Mouse (Mus musculus): ENCODE measurements around the gene Fbn1. TPM values are rescaled to one million over a fixed set of nuclear protein-coding genes. Genes with fewer than 3 reads are reported as not detected.

The Fbn1 gene
- polyA plus RNA-seq, 1 experiment from 2014 or later: 14.8 TPM

GRCm38 (mm10) chr2:125476231-125476630 lies 31.6 kb downstream of the Fbn1 start:
- 49% methylated on average over 3 of the region's 3 CpGs for WGBS
- peaks cover 27% of the 10 kb centered on the region for H3K4me1 ChIP-seq (ENCODE audit: control insufficient read depth, insufficient read depth, low read length)

GRCm38 (mm10) chr2:125474690-125475089 lies 33.1 kb downstream of the Fbn1 start:
- no peak for ATAC-seq (replicated peaks; ENCODE audit: extremely low read depth, insufficient read depth, low FRiP score)
- 72% methylated on average over 5 of the region's 5 CpGs for WGBS
- H3K4me3 ChIP-seq (ENCODE audit: low read length): no peak overlapping the region
- H3K9me3 ChIP-seq (replicated peaks; ENCODE audit: control insufficient read depth, low read length): no peaks in the 10 kb centered on the region
- no peak overlapping the region for H3K4me2 ChIP-seq (ENCODE audit: low read depth, low read length)
- H3K27ac ChIP-seq (ENCODE audit: low read length): no peak overlapping the region
- H3K27me3 ChIP-seq (ENCODE audit: control insufficient read depth, insufficient read depth, low read length): no peaks in the 10 kb centered on the region
- H3K4me1 ChIP-seq (ENCODE audit: control insufficient read depth, insufficient read depth, low read length): peaks cover 27% of the 10 kb centered on the region
- no peak overlapping the region for H3K9ac ChIP-seq (ENCODE audit: low read length)
- no peaks in the 10 kb centered on the region for H3K36me3 ChIP-seq (ENCODE audit: control insufficient read depth, insufficient read depth)

More at GRCm38 (mm10) chr2:125476231-125476630, 31.6 kb downstream of the Fbn1 start:
- no peaks in the 10 kb centered on the region for H3K36me3 ChIP-seq (ENCODE audit: control insufficient read depth, insufficient read depth)
- H3K27me3 ChIP-seq (ENCODE audit: control insufficient read depth, insufficient read depth, low read length): no peaks in the 10 kb centered on the region
- H3K27ac ChIP-seq (ENCODE audit: low read length): no peak overlapping the region
- H3K4me3 ChIP-seq (ENCODE audit: low read length): no peak overlapping the region
- no peak overlapping the region for H3K9ac ChIP-seq (ENCODE audit: low read length)
- no peak for ATAC-seq (replicated peaks; ENCODE audit: extremely low read depth, insufficient read depth, low FRiP score)
- H3K4me2 ChIP-seq (ENCODE audit: low read depth, low read length): no peak overlapping the region
- no peaks in the 10 kb centered on the region for H3K9me3 ChIP-seq (replicated peaks; ENCODE audit: control insufficient read depth, low read length)

- Histone ChIP-seq H3K9ac (ENCODE audit: low read length) (no peak overlapping the region), H3K4me3 (ENCODE audit: low read length) (no peak overlapping the region), H3K4me1 (ENCODE audit: control insufficient read depth, insufficient read depth, low read length) (peaks cover 28% of the 10 kb centered on the region), H3K27ac (ENCODE audit: low read length) (peak overlapping the region; percentile 17; the same call in 1 of the 2 replicates), H3K4me2 (ENCODE audit: low read depth, low read length) (no peak overlapping the region), H3K27me3 (ENCODE audit: control insufficient read depth, insufficient read depth, low read length) (no peaks in the 10 kb centered on the region), H3K9me3 (replicated peaks; ENCODE audit: control insufficient read depth, low read length) (no peaks in the 10 kb centered on the region), H3K36me3 (ENCODE audit: control insufficient read depth, insufficient read depth) (peaks cover 3% of the 10 kb centered on the region; the same call in 1 of the 2 replicates)
- WGBS: 17% methylated on average over 2 of the region's 2 CpGs
- ATAC-seq (replicated peaks; ENCODE audit: extremely low read depth, insufficient read depth, low FRiP score): no peak
These were observed 34.6 kb downstream of the Fbn1 start for GRCm38 (mm10) chr2:125473228-125473627.

GRCm38 (mm10) chr2:125471721-125472120 lies 36.1 kb downstream of the Fbn1 start:
- Histone ChIP-seq H3K9me3 (replicated peaks; ENCODE audit: control insufficient read depth, low read length) (no peaks in the 10 kb centered on the region), H3K4me1 (ENCODE audit: control insufficient read depth, insufficient read depth, low read length) (peaks cover 28% of the 10 kb centered on the region), H3K4me2 (ENCODE audit: low read depth, low read length) (no peak overlapping the region), H3K9ac (ENCODE audit: low read length) (no peak overlapping the region), H3K36me3 (ENCODE audit: control insufficient read depth, insufficient read depth) (peaks cover 4% of the 10 kb centered on the region; the same call in 1 of the 2 replicates), H3K4me3 (ENCODE audit: low read length) (no peak overlapping the region), H3K27me3 (ENCODE audit: control insufficient read depth, insufficient read depth, low read length) (no peaks in the 10 kb centered on the region), H3K27ac (ENCODE audit: low read length) (peak overlapping the region; percentile 88)
- 54% methylated on average over 4 of the region's 4 CpGs for WGBS
- ATAC-seq (replicated peaks; ENCODE audit: extremely low read depth, insufficient read depth, low FRiP score): no peak

GRCm38 (mm10) chr2:125470553-125471295 lies 37.1 kb downstream of the Fbn1 start:
- Histone ChIP-seq H3K9me3 (replicated peaks; ENCODE audit: control insufficient read depth, low read length) (no peaks in the 10 kb centered on the region), H3K27ac (ENCODE audit: low read length) (peak overlapping the region; percentile 88), H3K36me3 (ENCODE audit: control insufficient read depth, insufficient read depth) (peaks cover 4% of the 10 kb centered on the region; the same call in 1 of the 2 replicates), H3K27me3 (ENCODE audit: control insufficient read depth, insufficient read depth, low read length) (no peaks in the 10 kb centered on the region), H3K4me2 (ENCODE audit: low read depth, low read length) (no peak overlapping the region), H3K9ac (ENCODE audit: low read length) (no peak overlapping the region), H3K4me3 (ENCODE audit: low read length) (no peak overlapping the region), H3K4me1 (ENCODE audit: control insufficient read depth, insufficient read depth, low read length) (peaks cover 28% of the 10 kb centered on the region)
- ATAC-seq (replicated peaks; ENCODE audit: extremely low read depth, insufficient read depth, low FRiP score): peak; percentile 80
- 48% methylated on average over 8 of the region's 8 CpGs for WGBS

GRCm38 (mm10) chr2:125464036-125464435 lies 43.8 kb downstream of the Fbn1 start:
- no peak overlapping the region for H3K4me3 ChIP-seq (ENCODE audit: low read length)
- no peak overlapping the region for H3K9ac ChIP-seq (ENCODE audit: low read length)
- 62% methylated on average over 6 of the region's 6 CpGs for WGBS
- H3K36me3 ChIP-seq (ENCODE audit: control insufficient read depth, insufficient read depth): peaks cover 8% of the 10 kb centered on the region; the same call in 1 of the 2 replicates
- H3K27ac ChIP-seq (ENCODE audit: low read length): no peak overlapping the region
- no peaks in the 10 kb centered on the region for H3K4me1 ChIP-seq (ENCODE audit: control insufficient read depth, insufficient read depth, low read length)
- 0 out of 2 replicates have a peak, but pooled peaks have one; percentile 32 for ATAC-seq (replicated peaks; ENCODE audit: extremely low read depth, insufficient read depth, low FRiP score)
- H3K4me2 ChIP-seq (ENCODE audit: low read depth, low read length): no peak overlapping the region
- no peaks in the 10 kb centered on the region for H3K9me3 ChIP-seq (replicated peaks; ENCODE audit: control insufficient read depth, low read length)
- H3K27me3 ChIP-seq (ENCODE audit: control insufficient read depth, insufficient read depth, low read length): no peaks in the 10 kb centered on the region

- Histone ChIP-seq H3K9ac (ENCODE audit: low read length) (no peak overlapping the region), H3K27me3 (ENCODE audit: control insufficient read depth, insufficient read depth, low read length) (no peaks in the 10 kb centered on the region), H3K36me3 (ENCODE audit: control insufficient read depth, insufficient read depth) (no peaks in the 10 kb centered on the region), H3K27ac (ENCODE audit: low read length) (no peak overlapping the region), H3K4me1 (ENCODE audit: control insufficient read depth, insufficient read depth, low read length) (no peaks in the 10 kb centered on the region), H3K4me2 (ENCODE audit: low read depth, low read length) (no peak overlapping the region), H3K4me3 (ENCODE audit: low read length) (no peak overlapping the region), H3K9me3 (replicated peaks; ENCODE audit: control insufficient read depth, low read length) (no peaks in the 10 kb centered on the region)
- 65% methylated on average over 3 of the region's 3 CpGs for WGBS
- no peak for ATAC-seq (replicated peaks; ENCODE audit: extremely low read depth, insufficient read depth, low FRiP score)
These were observed 48.7 kb downstream of the Fbn1 start for GRCm38 (mm10) chr2:125459087-125459486.

- H3K27ac ChIP-seq (ENCODE audit: low read length): no peak overlapping the region
- ATAC-seq (replicated peaks; ENCODE audit: extremely low read depth, insufficient read depth, low FRiP score): 0 out of 2 replicates have a peak, but pooled peaks have one; percentile 43
- 57% methylated on average over 15 of the region's 15 CpGs for WGBS
These were observed 51.6 kb downstream of the Fbn1 start for GRCm38 (mm10) chr2:125456059-125456789.

GRCm38 (mm10) chr2:125454781-125455180 lies 53.0 kb downstream of the Fbn1 start:
- Histone ChIP-seq H3K9me3 (replicated peaks; ENCODE audit: control insufficient read depth, low read length) (no peaks in the 10 kb centered on the region), H3K36me3 (ENCODE audit: control insufficient read depth, insufficient read depth) (no peaks in the 10 kb centered on the region), H3K4me1 (ENCODE audit: control insufficient read depth, insufficient read depth, low read length) (no peaks in the 10 kb centered on the region), H3K9ac (ENCODE audit: low read length) (no peak overlapping the region), H3K4me2 (ENCODE audit: low read depth, low read length) (no peak overlapping the region), H3K27ac (ENCODE audit: low read length) (no peak overlapping the region), H3K4me3 (ENCODE audit: low read length) (no peak overlapping the region), H3K27me3 (ENCODE audit: control insufficient read depth, insufficient read depth, low read length) (no peaks in the 10 kb centered on the region)
- WGBS: 82% methylated on average over 5 of the region's 5 CpGs
- no peak for ATAC-seq (replicated peaks; ENCODE audit: extremely low read depth, insufficient read depth, low FRiP score)

More at GRCm38 (mm10) chr2:125456059-125456789, 51.6 kb downstream of the Fbn1 start:
- Histone ChIP-seq H3K36me3 (ENCODE audit: control insufficient read depth, insufficient read depth) (no peaks in the 10 kb centered on the region), H3K4me2 (ENCODE audit: low read depth, low read length) (no peak overlapping the region), H3K9me3 (replicated peaks; ENCODE audit: control insufficient read depth, low read length) (no peaks in the 10 kb centered on the region), H3K4me1 (ENCODE audit: control insufficient read depth, insufficient read depth, low read length) (no peaks in the 10 kb centered on the region), H3K4me3 (ENCODE audit: low read length) (no peak overlapping the region), H3K27me3 (ENCODE audit: control insufficient read depth, insufficient read depth, low read length) (no peaks in the 10 kb centered on the region), H3K9ac (ENCODE audit: low read length) (no peak overlapping the region)
